Mouse (Mus musculus): ENCODE measurements around the gene Gm14308. TPM values are rescaled to one million over a fixed set of nuclear protein-coding genes. Genes with fewer than 3 reads are reported as not detected.

Gene Gm14308
- 4.5 TPM for total RNA-seq (2023)

GRCm38 (mm10) chr2:176636244-176636643 is at the start of gene Gm14308:
Gm14308 (minus strand) TSS chr2:176636344.

GRCm38 (mm10) chr2:176670222-176670621 is 34.1 kb upstream of the Gm14308 start, which contains the start of gene Zfp973:
Zfp973 (plus strand) TSS chr2:176670522.

Other genes with a start within 250 kb of the Gm14308 start
- not detected for gene Gm14435, start 212.8 kb downstream of the Gm14308 start, total RNA-seq (2023)
- gene Gm14434, start 149.6 kb downstream of the Gm14308 start, total RNA-seq (2023): 4.4 TPM
- gene Zfp967, start 115.3 kb downstream of the Gm14308 start, total RNA-seq (2023): not detected
- gene Zfp973, start 34.2 kb upstream of the Gm14308 start, total RNA-seq (2023): 6.4 TPM
- gene Gm14305, start 72.0 kb upstream of the Gm14308 start, total RNA-seq (2023): not detected
- 0.46 TPM for gene Gm14295, start 162.3 kb upstream of the Gm14308 start, total RNA-seq (2023)
- not detected for gene Gm14408, start 194.8 kb upstream of the Gm14308 start, total RNA-seq (2023)